Mouse (Mus musculus): Measurements from ENCODE around the gene Dennd6b.

The Dennd6b gene

DNA sequence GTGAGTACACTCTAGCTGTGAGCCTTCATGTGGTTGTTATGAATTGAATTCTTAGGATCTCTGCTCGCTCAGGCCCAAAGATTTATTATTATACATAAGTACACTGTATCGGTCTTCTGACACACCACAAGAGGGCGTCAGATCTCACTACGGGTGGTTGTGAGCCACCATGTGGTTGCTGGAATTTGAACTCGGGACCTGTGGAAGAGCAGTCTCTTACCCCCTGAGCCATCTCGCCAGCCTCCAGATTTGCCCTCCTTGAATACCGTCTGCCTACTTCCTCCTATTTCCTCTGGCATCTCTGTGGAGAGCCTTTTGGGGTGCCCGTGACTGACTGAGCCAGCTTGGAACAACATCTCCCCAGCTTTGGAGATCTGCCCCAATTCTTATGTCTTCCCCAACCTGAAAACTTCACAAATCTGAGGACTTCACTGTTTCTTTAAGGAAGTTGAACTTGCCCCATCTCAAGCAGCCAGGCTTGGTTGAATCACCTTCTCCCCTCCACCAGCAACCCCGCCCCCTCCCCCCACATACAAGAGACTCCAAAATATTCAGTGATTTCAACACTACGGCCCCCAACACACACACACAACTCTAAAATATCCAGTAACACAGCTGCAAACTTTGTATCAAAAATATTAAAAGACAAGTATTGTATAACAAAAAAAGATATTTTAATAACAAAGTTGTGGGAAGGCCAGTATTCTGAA is 14.6 kb downstream of the Dennd6b start:
- peak; percentile 52 for DNase-seq (ENCODE audit: low read depth)

DNA sequence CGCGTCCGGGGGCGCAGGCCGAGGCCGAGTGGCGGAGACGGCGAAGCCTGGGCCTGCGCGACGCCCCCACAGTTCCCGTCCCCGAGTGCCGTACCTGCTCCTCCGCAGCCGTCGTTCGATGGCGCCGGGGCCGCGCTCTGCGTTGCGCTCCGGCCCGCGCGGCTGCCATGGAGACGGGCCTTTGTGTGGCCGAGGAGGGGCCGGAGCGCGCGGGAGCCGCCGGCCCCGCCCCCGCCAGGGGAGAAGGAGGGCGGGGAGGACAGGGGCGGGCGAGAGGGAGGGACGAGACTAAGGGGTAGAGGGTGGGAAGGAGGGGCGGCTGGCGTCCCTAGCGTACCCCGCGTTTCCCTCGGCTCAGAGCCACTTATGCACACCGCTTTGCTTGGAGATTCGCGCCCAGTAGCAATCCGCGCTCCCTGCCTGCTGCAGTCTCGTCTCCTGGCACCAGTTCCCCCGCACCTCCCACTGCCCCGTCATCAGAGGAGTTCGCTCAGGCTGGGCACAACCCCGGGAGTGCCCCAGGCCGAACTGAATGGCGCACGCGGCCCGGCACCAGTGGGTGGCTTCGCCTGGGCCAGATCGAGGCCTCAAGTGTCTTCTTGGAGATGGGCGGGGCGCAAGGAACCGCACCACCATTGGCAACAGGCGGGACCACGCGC is 15.6 kb downstream of the Dennd6b start, which contains the start of gene Plxnb2:
Gene Plxnb2 (minus strand): TSS at position 218 of the 659 bp plus-strand sequence.
- peak; percentile 94 for DNase-seq (ENCODE audit: low read depth)

DNA sequence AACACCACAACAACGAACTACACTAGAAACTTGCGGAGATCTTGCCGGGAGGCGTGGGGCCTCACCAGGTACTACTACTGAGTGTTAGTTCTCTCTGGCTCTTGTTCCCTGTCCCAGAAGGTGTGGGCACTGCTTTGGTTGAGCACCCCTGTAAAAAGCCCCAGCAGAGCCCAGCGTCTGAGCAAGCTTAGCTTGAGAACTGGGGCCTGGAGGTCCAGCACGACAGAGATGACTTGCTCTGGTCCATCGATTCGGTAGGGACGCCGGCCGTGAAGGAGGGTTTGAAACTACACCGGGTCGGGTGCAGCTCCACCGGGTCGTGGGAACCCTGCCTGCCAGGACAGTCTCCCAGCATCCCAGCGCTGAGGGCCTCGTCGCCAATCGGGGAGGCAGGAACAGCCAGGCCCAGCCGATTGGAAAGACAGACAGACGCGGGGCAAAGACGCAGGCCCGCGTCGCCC is 16.2 kb downstream of the Dennd6b start:
- no peak for DNase-seq (ENCODE audit: low read depth)

DNA sequence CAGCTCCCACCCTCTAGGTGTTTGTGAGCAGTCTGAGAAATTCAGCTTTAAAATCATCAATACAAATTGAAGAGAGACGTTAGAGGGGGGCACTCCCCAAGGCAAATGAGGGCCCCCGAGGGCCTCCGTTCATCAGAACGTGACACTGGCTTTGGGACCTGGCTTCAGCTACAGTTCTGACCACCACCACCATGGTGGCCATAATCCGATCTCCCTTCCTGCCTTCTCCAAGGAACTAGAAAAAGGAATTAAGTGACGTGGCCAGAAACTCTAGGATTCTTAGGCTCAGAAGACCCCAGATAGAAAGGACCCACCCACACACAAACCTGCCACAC is 16.7 kb downstream of the Dennd6b start:
- peak; percentile 17 for DNase-seq (ENCODE audit: low read depth)

DNA sequence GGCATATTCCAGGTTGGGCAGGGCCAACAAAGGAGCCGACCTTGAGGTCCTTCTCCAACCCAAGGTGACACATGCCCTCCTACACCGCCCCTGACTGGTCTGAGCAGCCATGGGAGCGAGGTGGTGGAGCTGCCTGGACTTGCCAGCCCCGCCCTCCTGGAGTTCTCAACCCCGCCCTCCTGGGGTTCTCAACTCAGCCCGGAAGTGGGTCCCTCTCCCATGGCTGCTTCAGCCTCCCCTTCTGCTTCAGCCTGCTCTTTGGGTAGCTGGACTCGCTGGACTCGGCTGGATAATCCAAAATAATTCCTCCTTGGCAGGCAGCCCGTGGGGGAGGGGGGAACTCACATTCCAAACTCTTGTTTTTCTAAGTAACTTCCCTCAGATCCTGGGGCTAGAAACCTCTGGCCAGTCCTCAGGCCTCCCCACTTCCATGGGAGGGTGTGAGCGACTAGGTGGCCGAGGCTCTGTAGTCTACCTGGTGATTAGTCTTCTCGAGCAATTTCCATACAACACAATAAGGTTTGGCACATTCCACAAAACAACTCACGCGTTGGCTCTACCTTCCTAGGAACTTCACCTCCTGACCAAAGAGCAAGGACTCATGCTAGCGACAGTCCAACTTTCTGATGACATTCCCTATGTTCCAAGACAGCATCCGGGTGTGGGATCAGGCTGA is 17.2 kb downstream of the Dennd6b start:
- DNase-seq (ENCODE audit: low read depth) = peak; percentile 89

DNA sequence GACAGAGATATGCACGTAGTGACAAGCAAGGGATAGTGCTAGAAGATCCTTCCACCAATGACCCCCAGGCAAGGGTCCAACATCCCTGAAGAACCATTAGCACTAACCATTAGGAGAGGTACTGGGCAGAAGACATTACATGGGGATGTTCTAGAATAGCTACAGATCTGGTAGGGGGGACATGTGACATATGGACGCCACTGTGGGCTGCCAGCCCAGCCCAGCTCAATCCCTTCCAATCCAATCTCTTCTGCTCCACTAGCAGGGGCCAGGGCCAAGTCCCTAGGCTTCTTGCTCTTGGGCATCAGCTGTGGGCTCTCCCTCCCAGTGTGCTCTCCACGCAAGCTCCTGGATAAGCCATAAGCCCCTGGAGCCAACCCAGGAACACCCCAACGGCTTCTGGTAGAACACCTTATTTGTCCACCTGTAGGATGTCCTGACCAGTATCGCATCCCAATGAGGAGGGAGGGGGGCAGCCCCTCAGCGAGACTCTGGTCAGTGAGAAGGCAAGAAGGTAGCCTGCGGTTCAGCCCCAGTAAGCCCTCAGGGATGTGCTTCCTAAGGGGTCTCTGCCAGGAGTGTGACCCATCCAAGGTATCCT is 17.9 kb downstream of the Dennd6b start:
- DNase-seq (ENCODE audit: low read depth) = no peak

DNA sequence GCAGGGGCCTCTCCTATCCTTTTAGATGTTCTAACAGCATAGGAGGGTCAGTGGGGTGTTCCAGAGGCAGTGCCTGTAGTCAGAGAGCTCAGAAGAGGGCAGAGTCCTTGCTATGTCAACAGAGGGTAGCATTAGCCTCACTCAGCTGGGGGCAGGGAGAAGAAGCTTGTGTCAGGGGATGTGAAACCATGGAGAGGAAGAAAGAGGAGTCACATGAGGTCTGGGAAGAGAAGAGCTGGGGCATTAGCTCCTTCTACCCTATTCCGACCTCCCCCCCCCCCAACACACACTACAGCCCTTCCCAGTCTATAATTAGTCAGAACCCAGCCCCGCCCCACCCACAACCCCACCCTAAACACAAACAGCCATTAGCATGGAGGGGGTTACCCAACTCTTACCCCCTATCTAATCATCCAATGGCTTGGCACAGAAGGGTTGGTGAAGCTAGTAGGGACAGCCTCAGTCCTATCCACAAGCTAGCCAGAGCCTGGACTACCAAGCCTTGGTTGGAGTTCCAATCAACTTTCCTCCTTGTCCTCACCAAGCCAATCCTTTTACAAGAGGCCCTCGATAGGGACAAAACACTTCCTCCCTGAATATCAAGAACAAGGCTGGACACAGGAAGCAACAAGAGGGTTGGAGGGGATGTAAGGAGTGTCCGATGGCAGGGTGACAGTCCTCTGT is 18.6 kb downstream of the Dennd6b start:
- no peak for DNase-seq (ENCODE audit: low read depth)

DNA sequence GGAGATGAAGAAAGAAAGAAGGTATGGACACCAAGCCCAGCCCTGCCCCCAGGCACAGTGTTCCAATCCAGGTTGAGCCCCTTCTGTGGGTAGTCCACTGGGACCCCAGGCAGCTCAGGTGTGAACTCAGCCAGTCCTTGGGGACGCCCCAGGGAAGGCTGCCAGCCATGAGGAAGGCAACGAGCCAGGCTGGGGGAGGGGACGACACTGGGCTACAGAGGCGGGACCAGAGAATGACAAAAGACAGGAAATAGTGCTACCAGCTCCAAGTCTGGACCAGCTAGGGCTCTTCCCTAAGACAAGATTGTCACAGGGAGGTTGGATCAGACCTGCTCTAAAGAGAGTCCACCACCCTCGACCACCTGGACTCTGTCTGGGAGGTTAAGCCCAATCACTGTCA is 19.2 kb downstream of the Dennd6b start:
- peak; percentile 53 for DNase-seq (ENCODE audit: low read depth)

DNA sequence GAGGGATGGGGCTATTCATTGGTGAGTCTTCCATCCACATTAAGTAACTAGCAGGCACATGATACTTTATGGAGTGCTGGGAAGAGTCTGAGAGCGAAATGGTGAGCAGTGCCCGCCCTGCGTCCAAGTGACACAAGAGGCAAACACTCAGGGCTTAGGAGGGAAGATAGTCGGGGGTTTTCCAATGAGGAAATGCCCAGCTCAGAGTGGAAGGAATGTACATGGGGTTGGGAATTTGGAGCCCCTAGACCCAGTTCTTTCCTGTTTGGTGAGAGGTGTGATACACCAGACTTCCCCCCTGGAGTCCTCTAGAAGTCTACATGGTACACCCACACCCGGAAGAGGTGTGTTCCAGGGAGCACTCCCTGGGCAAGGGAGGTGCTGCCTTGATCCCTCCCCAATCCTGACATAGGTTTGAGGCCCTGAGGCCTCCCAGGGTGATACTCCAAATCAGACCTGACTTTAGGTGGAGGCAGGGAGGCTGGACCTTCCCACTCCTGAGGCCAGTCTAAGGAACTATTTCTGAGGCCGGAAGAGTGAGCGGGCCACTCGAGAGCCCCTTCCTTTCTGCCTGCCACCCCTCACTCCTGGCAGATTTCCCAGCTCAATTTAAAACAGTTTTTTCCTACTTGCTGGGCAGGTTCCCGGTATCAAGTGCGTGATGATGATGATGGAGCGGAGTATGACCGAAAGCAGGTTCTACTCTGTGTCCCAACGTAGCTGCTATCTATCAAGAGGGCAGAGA is 20.7 kb downstream of the Dennd6b start:
- DNase-seq (ENCODE audit: low read depth) = no peak

DNA sequence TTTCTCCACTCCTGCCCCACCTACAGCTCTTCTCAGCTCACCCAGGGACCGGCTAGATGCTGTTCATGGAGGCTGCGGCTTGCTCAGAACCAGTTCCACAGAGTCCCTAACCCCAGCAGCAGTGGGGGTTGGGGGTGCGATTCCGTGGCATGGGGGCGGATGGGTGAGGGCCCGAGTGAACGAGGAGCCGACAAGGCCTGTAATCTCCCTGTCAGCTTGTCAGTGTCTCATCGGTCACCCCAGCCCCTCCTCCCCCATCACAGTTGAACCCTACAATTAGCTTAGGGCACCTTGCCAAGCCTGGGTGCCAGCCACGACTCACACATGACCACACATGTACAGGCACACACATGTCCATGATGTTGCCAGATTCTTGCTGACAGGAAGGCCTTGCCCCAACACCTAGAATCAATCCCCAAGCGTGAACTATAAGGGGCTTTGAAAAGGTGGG is 21.4 kb downstream of the Dennd6b start:
- no peak for DNase-seq (ENCODE audit: low read depth)

DNA sequence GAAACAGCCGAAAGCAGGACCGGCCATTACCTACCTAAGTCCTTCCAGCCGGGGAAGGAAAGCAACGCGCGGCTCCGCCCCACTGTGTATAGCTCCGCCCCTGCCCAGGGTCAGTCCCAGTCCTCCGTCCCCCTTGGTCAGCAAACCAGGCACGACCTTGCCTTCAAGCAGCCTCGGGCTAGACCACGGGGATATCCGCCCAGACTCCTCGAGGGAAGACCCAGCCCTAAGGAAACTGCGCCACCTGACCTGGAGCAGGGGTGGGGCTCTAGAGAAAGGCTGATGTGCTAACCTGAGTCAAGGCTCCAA is 22.4 kb downstream of the Dennd6b start:
- no peak for DNase-seq (ENCODE audit: low read depth)

DNA sequence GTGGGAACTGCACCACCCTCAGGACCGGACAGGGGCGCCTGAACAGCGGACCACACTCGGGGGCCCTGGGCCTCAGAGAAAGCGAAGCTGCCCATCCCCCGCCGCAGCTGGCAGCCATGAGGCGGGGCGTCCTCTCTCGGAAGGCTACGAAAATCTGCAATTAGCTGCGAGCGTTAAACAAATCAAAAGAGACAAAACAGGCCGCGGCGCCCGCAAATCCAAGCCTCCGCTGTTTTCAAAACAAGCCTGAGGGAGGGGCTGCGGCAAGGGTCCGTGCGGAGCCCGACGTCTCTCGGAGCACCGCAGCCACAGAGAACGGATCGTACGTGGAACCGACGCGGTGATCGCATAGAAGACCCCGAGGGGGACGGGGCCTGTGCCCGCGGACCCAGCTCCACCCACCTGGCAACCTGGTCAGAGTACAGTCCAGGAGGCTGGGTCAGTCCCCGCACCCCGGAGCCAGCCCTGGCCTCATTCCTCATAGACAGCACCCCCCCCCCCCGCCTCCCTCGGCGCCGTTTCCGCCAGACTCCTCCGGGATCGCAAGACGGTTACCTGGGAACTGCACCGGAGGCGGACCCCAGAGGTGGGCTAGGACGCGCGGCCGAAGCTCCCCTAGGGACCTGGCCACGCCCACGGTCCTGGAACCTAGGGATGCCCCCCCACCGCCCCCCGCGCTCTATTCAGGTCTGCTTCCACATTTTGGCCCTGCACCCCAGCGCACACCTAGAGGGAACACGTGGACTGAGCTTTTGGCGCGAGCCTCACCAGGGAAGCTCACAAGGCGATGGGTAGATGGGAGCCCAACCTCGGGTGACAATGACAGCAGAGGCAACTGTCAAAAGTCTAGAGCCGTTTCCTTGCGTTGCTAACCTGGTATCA is 23.0 kb downstream of the Dennd6b start:
- DNase-seq (ENCODE audit: low read depth) = no peak

DNA sequence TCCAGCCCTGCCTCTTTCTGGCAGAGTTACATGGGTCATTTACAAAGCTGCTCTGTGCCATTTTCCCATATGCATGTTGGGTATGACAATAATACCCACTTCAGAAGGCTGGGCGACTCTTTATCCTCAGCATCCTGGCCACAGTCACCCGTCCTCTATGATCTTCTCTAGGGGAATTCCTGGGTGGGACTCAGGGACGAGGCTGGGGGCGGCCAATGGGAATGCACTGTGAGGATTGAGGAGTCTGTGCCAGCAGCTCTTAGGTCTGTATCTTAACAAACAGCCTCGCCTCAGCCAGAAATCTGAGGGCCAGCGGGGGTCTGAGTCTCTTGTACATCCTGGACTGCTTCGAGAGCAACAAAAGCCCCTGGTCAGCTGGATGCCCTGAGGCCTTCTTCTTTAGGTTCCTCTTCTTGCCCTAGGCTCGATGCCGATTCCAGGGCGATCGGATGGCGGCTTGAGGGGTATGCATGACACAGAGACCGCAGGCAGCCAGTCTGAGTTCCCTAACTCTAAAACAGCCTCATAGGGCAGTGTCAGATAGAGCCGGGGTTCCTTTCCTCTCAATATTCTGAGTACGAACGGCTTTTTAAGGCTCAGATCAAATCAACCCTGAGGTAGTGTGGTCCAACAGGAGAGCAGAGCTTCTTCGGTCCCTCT is 23.9 kb downstream of the Dennd6b start:
- no peak for DNase-seq (ENCODE audit: low read depth)

DNA sequence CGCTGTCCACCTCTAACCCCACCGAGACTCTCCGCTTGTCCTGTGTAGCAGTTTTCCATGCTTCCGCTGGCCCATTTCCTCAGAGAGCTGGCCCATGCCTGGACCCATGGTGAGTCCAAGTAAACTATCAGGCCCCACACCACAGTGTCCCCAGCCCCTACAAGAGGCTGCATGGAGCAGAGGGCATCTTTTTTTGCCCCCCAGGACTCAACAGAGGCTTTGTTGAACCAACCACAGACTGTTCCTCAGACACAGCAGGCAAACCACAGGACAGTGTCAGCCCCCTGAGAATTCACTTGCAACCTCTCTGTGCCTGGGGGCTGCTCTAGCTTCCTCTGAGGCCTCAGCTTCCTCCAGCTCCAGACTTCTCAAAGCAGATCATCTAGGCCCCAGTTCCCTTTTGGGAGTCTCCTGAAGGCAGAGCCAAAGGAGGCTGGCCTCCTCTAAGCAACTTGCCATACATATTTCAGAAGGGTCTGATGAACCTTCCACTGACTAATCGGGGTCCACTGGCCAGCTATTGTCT is 24.7 kb downstream of the Dennd6b start:
- DNase-seq (ENCODE audit: low read depth) = no peak

DNA sequence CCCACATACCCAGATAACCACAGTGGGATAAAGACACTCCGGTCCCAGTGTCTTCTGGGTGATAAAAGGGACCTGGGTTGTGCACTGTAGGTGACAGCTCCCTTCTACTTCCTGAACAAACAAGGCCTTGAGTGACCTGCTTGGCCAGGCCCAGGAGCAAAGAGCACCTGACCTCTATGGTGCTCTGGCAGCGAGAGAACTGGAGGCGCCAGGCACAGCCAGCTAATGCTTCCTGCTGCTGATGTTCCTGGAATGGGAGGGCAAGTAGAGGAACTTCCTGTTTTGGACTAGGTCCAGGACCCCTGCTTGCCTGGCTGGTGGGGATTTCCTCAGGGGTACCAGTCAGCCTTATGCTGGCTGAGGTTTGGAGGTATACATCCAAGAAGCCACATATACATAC is 26.2 kb downstream of the Dennd6b start:
- peak; percentile 24 for DNase-seq (ENCODE audit: low read depth)

DNA sequence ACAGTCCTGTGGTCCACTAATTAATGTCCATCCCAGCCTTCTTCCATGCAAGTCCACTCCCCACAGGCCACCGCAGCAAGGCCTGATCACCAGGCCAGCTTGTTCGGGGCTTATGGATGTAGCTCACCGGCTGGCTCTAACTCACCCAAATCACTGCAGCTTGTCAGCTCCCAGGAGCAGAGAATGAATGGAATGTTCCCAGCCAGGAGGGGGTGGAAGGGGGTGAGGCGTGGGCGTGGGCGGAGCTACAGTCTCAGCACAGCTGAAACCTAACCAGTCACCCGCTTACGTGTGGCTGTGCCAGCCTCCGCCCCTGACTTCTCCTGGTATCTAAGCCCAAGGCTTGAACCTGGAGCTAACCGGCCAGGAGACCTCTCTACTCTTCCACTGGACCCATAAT is 26.9 kb downstream of the Dennd6b start:
- DNase-seq (ENCODE audit: low read depth) = peak; percentile 95

DNA sequence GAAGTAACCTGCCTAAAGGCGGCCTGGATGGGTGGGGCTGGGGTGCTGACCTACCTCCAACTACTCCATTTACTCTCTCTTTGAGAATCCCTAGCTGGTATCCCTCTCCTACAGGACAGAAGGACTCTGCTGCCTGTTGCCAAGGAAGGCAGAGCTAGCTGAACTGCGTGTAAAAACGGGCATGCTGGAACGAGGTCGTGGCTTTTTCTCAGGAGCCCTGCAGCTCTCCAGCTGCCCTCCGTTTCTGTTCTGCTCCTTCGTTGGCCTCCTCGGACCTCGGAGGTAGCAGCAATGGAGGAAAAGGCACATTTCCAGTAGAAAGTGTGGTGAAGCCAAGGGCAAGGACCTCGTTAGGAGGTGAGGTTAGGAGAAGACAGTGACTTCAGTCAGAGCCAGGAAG is 27.4 kb downstream of the Dennd6b start:
- no peak for DNase-seq (ENCODE audit: low read depth)

DNA sequence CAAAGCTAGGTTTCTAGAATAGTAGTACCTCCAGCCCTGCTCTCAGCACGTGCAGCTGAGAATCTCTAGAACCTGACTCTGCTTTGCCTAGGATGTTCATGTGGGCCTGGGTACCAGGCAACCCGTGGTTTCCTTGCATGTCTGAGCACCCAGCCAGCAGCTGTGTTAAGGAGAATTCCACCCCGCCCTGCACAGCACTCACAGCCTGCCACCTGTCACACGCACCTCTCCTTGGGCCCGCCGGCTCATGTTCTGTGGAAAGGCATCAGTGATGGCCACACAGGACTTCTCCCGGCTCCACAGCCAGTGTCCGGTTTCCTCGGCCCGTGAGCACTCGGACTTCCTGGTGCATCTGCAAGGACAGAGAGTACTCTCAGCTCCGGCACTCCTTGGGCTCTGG is 30.8 kb downstream of the Dennd6b start:
- DNase-seq (ENCODE audit: low read depth) = no peak

DNA sequence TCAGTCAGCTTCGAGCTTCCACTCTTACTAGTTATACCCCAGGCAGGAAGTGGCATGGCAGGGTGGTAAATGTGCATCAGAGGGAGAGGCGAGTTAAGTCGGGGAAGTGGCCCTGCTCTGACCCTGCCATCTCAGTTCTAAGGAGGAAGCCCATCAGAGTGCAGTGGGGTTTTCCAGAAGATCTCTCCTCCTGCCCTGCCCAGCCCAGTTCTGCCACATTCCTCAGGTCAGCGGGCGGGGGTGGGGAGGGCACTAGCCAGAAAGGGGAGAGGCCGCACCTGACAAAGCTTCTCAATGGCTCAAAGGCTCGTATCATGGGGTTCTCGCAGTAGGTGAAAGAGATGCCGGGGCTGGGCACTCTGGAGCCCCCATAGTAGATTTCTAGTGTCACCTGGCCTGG is 34.9 kb downstream of the Dennd6b start:
- no peak for DNase-seq (ENCODE audit: low read depth)

DNA sequence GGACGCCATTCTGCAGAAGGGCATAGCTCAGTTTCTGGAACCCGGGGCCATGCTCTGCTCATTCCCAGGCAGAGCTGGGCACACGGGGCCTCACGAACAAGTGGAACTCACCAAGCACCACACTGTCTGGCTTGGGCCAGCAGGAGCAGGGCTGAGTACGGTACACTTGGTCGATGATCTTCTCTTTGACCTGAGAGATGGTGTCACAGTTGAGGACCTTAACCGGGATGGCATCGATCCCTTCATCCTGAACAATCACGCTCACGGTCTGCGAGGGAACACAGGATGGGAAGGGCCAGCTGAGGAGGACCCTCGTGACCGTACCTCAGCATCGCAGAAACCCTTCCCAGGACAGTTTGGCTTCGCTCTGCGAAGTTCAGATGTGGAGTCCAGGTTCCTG is 37.8 kb downstream of the Dennd6b start:
- no peak for DNase-seq (ENCODE audit: low read depth)

Data from NIH3T3 (cell line).